Mouse (Mus musculus): Measurements from ENCODE around the gene Cldn14. TPM values are rescaled to one million over a fixed set of nuclear protein-coding genes. Genes with fewer than 3 reads are reported as not detected.

The Cldn14 gene
- polyA plus RNA-seq, 1 experiment from 2014 or later: not detected

DNA sequence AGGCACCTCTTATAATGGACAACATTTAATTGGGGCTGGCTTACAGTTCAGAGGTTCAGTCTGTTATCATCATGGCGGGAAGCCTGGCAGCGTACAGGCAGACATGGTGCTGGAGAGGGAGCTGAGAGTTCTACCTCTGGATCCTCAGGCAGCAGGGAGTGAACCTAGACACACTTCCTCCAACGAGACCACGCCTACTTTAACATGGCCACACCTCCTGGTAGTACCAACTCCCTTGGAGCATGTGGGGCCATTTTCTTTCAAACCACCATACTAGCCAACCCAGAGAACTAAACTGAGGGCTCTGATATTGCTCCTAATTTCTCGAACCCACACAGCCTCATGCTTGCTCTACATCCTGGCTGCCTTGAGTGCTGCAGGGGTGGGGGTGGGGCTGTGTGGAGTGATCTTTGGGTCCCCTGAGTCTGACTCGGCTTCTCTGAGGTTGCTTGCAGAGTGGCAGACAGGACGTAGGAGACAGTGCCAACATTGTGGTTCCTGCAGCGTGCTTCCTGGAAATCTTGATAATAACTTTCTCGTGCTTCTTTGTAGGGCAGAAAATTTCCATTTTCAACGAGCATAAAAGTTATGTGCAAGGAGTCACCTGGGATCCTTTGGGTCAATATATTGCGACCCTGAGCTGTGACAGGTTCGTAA, 117.6 kb downstream of the Cldn14 start:
- no peaks in the 10 kb centered on the region for H3K27me3 ChIP-seq (replicated peaks; ENCODE audit: control insufficient read depth, insufficient read depth, low read length)
- H3K4me3 ChIP-seq (replicated peaks; ENCODE audit: low read length): no peak overlapping the region
- no peaks in the 10 kb centered on the region for H3K9me3 ChIP-seq (ENCODE audit: control insufficient read depth, low read length)
- no peak overlapping the region for H3K9ac ChIP-seq (replicated peaks; ENCODE audit: low read depth, low read length)
- ATAC-seq: no peak
- H3K4me2 ChIP-seq (ENCODE audit: low read length): no peak overlapping the region
- no peaks in the 10 kb centered on the region for H3K36me3 ChIP-seq (ENCODE audit: control insufficient read depth, insufficient read depth)
- H3K4me1 ChIP-seq (replicated peaks; ENCODE audit: control insufficient read depth, insufficient read depth, low read length): no peaks in the 10 kb centered on the region
- H3K27ac ChIP-seq (ENCODE audit: low read length): no peak overlapping the region
- WGBS: 90% methylated on average over 12 of the region's 12 CpGs

DNA sequence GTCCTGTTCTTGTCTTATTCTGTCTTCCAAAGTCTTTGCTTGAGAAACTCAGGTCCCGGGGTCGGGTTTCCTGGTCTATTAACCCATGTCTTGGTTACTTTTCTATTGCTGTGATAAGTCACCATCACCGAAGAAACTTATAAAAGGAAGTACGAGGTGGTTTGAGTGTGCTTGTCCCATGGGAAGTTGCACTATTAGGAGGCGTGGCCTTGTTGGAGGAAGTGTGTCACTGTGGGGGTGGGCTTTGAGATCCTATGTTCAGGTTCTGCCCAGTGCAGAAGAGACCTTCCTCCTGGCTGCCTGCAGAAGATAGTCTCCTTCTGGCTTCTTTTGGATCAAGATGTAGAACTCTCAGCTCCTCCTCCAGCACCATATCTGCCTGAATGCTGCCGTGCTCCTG, 120.2 kb downstream of the Cldn14 start:
- Histone ChIP-seq H3K36me3 (ENCODE audit: control insufficient read depth, insufficient read depth) (no peaks in the 10 kb centered on the region), H3K9ac (replicated peaks; ENCODE audit: low read depth, low read length) (no peak overlapping the region), H3K9me3 (ENCODE audit: control insufficient read depth, low read length) (no peaks in the 10 kb centered on the region), H3K4me3 (replicated peaks; ENCODE audit: low read length) (no peak overlapping the region), H3K4me1 (replicated peaks; ENCODE audit: control insufficient read depth, insufficient read depth, low read length) (peaks cover 14% of the 10 kb centered on the region), H3K27ac (ENCODE audit: low read length) (no peak overlapping the region), H3K4me2 (ENCODE audit: low read length) (no peak overlapping the region), H3K27me3 (replicated peaks; ENCODE audit: control insufficient read depth, insufficient read depth, low read length) (no peaks in the 10 kb centered on the region)
- 94% methylated on average over 6 of the region's 6 CpGs for WGBS
- ATAC-seq: no peak

DNA sequence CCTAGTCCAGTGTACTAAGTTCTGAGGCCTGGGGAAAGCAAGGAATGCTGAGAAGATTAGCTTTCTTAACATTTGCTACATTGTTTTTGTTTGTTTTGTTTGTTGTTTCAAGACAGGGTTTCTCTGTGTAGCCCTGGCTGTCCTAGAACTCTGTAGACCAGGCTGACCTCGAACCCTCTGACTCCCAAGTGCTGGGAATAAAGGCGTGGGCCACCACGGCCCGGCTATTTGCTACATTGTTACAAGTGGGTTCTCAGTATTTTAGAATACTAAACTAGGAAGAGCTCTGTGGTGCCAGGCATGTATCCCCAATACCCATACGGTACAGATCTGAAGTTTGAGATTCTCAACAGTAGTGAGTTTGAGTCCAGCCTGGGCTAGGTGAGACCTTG, 123.9 kb downstream of the Cldn14 start:
- Histone ChIP-seq H3K27me3 (replicated peaks; ENCODE audit: control insufficient read depth, insufficient read depth, low read length) (no peaks in the 10 kb centered on the region), H3K4me3 (replicated peaks; ENCODE audit: low read length) (peak overlapping the region; percentile 65), H3K4me2 (ENCODE audit: low read length) (peak overlapping the region; percentile 73), H3K36me3 (ENCODE audit: control insufficient read depth, insufficient read depth) (no peaks in the 10 kb centered on the region), H3K4me1 (replicated peaks; ENCODE audit: control insufficient read depth, insufficient read depth, low read length) (peaks cover 17% of the 10 kb centered on the region), H3K9me3 (ENCODE audit: control insufficient read depth, low read length) (no peaks in the 10 kb centered on the region), H3K9ac (replicated peaks; ENCODE audit: low read depth, low read length) (peak overlapping the region; percentile 60), H3K27ac (ENCODE audit: low read length) (no peak overlapping the region)
- WGBS: 35% methylated on average over 5 of the region's 5 CpGs
- no peak for ATAC-seq

DNA sequence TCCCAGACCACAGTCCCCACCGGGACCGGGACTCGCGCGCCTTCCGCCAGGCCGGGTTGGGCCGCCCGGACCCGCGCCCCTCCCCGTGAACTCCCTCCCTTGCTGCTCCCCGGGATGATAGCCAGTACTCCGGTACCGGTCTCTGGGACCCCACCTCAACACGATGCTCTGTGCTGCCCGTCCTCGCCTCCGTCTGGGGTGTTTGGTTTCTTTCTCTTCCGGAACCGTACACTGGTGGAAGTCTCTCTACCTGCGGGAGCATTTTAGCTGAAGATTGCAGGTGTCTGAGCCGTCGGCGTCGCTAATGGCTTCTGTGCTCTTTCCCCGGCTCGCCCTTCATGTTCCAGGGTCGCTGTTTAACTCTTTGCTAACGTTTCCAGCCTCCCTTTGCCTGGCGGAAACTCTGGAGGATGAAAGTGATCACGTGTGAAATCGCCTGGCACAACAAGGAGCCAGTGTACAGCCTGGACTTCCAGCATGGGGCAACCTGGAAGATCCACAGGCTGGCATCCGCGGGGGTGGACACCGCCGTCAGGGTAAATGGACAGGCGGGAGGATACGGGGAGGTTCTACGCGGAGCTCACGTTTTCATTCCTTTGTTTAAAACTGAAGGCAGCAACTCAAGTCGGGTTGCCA, 124.4 kb downstream of the Cldn14 start:
- peaks cover 17% of the 10 kb centered on the region for H3K4me1 ChIP-seq (replicated peaks; ENCODE audit: control insufficient read depth, insufficient read depth, low read length)
- H3K27me3 ChIP-seq (replicated peaks; ENCODE audit: control insufficient read depth, insufficient read depth, low read length): no peaks in the 10 kb centered on the region
- under 1% methylated on average over 43 of the region's 43 CpGs for WGBS
- H3K4me3 ChIP-seq (replicated peaks; ENCODE audit: low read length): peak overlapping the region; percentile 65
- no peaks in the 10 kb centered on the region for H3K9me3 ChIP-seq (ENCODE audit: control insufficient read depth, low read length)
- peak; percentile 5; the same call in 1 of the 2 replicates for ATAC-seq
- H3K36me3 ChIP-seq (ENCODE audit: control insufficient read depth, insufficient read depth): no peaks in the 10 kb centered on the region
- H3K9ac ChIP-seq (replicated peaks; ENCODE audit: low read depth, low read length): peak overlapping the region; percentile 60
- peak overlapping the region; percentile 73 for H3K4me2 ChIP-seq (ENCODE audit: low read length)
- H3K27ac ChIP-seq (ENCODE audit: low read length): no peak overlapping the region

DNA sequence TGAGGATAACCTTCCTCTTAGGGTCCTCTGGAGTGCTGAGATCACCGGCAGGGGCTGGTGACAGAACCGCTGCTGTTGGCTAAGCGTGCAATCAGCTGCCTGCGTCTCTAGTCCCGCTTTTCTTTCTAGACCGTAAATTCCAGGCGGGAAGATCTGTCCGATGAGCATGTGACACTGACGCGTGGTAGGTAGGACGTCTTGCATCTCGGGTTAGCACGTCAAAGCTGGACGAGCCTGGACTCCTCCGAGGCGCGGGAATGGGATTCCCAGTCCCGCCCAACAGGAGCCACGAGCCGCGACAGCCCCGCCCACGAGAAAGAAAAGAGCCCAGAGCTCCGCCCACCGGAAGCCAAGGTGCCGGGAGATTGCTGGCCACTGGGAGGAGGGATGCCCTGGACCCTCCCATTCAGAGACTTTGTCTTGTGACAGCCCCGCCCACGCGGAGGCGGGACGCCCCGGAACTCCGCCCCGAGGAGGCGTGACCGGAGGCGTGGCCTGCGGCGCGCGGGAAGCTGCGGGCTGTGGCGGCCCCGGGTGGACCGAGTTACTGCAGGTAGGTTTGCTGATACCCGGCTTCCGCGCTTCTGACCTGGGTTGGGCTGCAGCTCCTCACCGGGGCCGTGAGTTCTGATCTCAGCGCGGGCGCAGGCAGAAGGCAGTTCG, 125.1 kb downstream of the Cldn14 start, which contains the start of gene Chaf1b:
Gene Chaf1b (plus strand): TSS at position 479 of the 663 bp plus-strand sequence.
- Histone ChIP-seq H3K4me2 (ENCODE audit: low read length) (peak within 1 kb of the TSS; percentile 73), H3K4me3 (replicated peaks; ENCODE audit: low read length) (peak within 1 kb of the TSS; percentile 65), H3K36me3 (ENCODE audit: control insufficient read depth, insufficient read depth) (no peaks in the 10 kb centered on the region), H3K4me1 (replicated peaks; ENCODE audit: control insufficient read depth, insufficient read depth, low read length) (peaks cover 17% of the 10 kb centered on the region), H3K9ac (replicated peaks; ENCODE audit: low read depth, low read length) (peak within 1 kb of the TSS; percentile 60), H3K27me3 (replicated peaks; ENCODE audit: control insufficient read depth, insufficient read depth, low read length) (no peaks in the 10 kb centered on the region), H3K27ac (ENCODE audit: low read length) (no peak within 1 kb of the TSS), H3K9me3 (ENCODE audit: control insufficient read depth, low read length) (no peaks in the 10 kb centered on the region)
- ATAC-seq: peak; percentile 93
- under 1% methylated on average over 51 of the region's 54 CpGs for WGBS

DNA sequence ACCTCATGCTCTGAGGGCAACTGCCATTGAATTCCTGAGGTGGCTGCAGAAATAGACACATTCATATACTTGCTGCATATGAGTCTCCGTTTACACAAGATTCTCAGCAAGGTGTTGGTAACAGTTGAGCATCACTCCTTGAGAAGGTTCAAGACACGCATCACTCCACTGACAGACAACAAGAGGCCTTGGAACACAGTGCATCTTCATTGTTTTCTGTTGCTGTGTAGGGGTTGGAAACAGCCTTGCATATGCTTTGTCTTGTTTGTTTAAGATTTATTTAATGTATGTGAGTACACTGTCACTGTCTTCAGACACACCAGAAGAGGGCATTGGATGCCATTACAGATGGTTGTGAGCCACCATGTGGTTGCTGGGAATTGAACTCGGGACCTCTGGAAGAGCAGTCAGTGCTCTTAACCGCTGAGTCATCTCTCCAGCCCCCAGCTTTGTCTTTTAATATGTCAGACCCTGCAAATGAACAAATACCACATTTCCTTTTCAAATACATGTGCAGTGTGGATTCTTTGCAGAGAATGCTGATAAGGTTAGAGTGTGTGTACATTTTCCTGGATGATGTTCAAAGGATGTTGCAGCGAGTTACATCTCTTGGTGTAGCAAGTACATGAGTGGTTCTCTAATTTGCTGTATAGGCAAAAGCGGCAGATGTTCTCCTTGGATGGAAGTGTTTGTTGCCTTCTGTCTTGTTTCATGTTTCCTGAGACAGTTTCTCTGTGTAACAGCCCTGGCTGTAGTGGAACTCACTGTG, 130.8 kb downstream of the Cldn14 start:
- no peaks in the 10 kb centered on the region for H3K9me3 ChIP-seq (ENCODE audit: control insufficient read depth, low read length)
- no peak overlapping the region for H3K9ac ChIP-seq (replicated peaks; ENCODE audit: low read depth, low read length)
- H3K27me3 ChIP-seq (replicated peaks; ENCODE audit: control insufficient read depth, insufficient read depth, low read length): no peaks in the 10 kb centered on the region
- no peak overlapping the region for H3K4me3 ChIP-seq (replicated peaks; ENCODE audit: low read length)
- no peak overlapping the region for H3K27ac ChIP-seq (ENCODE audit: low read length)
- WGBS: 90% methylated on average over 6 of the region's 6 CpGs
- no peak for ATAC-seq
- H3K36me3 ChIP-seq (ENCODE audit: control insufficient read depth, insufficient read depth): peaks cover 23% of the 10 kb centered on the region
- no peak overlapping the region for H3K4me2 ChIP-seq (ENCODE audit: low read length)
- H3K4me1 ChIP-seq (replicated peaks; ENCODE audit: control insufficient read depth, insufficient read depth, low read length): no peaks in the 10 kb centered on the region

DNA sequence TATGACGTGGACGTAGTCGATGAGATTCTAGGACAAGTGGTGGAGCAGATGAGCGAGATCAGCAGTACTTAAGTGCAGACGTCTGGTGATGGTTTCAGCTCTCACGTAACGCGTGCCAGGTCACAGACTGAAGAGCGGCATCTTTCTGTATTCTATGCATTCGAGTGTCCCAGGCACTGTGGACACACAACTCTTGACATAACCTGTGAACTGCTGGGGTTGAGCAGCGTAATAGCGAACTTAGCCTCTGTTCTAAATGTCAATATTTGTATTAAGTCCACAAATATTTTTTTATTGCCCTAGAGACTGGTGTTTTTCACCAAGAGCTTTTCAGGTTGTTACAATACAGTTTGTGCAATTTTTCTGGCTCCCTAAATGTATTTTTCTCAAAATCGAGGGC, 133.8 kb downstream of the Cldn14 start:
- Histone ChIP-seq H3K4me1 (replicated peaks; ENCODE audit: control insufficient read depth, insufficient read depth, low read length) (no peaks in the 10 kb centered on the region), H3K27ac (ENCODE audit: low read length) (no peak overlapping the region), H3K36me3 (ENCODE audit: control insufficient read depth, insufficient read depth) (peaks cover 41% of the 10 kb centered on the region), H3K4me2 (ENCODE audit: low read length) (no peak overlapping the region), H3K27me3 (replicated peaks; ENCODE audit: control insufficient read depth, insufficient read depth, low read length) (no peaks in the 10 kb centered on the region), H3K9ac (replicated peaks; ENCODE audit: low read depth, low read length) (no peak overlapping the region), H3K4me3 (replicated peaks; ENCODE audit: low read length) (no peak overlapping the region), H3K9me3 (ENCODE audit: control insufficient read depth, low read length) (no peaks in the 10 kb centered on the region)
- WGBS: 96% methylated on average over 13 of the region's 13 CpGs
- ATAC-seq: no peak

Data from forebrain, embryonic 16.5 days (tissue).